Mouse (Mus musculus) midbrain, embryonic 16.5 days (tissue): ENCODE results near the gene Fbxl20. TPM values are rescaled to one million over a fixed set of nuclear protein-coding genes. Genes with fewer than 3 reads are reported as not detected.

ENCODE experiments used
- ATAC-seq: fragments of 200-750 bp; cut with Nextera tagmentation; 2 replicates; pipeline ENCODE4 v1.8.0; 2017; ENCODE audit warnings: moderate TSS enrichment
- H3K27ac ChIP-seq: fragments of 300-500 bp; sonication (generic); 2 replicates; pipeline ENCODE4 v1.5.1; 2014; ENCODE audit warnings: mild to moderate bottlenecking, low read length, mixed read lengths
- H3K27me3 ChIP-seq: fragments of 300-500 bp; sonication (generic); 2 replicates; pipeline ENCODE4 v1.6.1; 2014; ENCODE audit warnings: low read depth, low read length, mixed read lengths; ENCODE audit not compliant: control insufficient read depth, insufficient read depth
- H3K36me3 ChIP-seq: fragments of 300-500 bp; sonication (generic); 2 replicates; pipeline ENCODE4 v1.6.1; 2014; ENCODE audit warnings: mild to moderate bottlenecking, low read length, moderate library complexity, mixed read lengths; ENCODE audit not compliant: control insufficient read depth, insufficient read depth
- H3K4me1 ChIP-seq: fragments of 300-500 bp; sonication (generic); 2 replicates; pipeline ENCODE4 v1.6.1; 2014; ENCODE audit warnings: mild to moderate bottlenecking, low read length, mixed read lengths; ENCODE audit not compliant: control insufficient read depth, insufficient read depth
- H3K4me2 ChIP-seq: fragments of 300-500 bp; sonication (generic); 2 replicates; pipeline ENCODE4 v1.6.1; 2014; ENCODE audit warnings: mild to moderate bottlenecking, low read length, mixed read lengths
- H3K4me3 ChIP-seq: fragments of 300-500 bp; sonication (generic); 2 replicates; pipeline ENCODE4 v1.5.1; 2014; ENCODE audit warnings: low read depth, mild to moderate bottlenecking, low read length, moderate library complexity, mixed read lengths
- H3K9ac ChIP-seq: fragments of 300-500 bp; sonication (generic); 2 replicates; pipeline ENCODE4 v1.6.1; 2014; ENCODE audit warnings: low read depth, low read length, mixed read lengths
- H3K9me3 ChIP-seq: fragments of 300-500 bp; sonication (generic); replicated peaks from 2 replicates; pipeline ENCODE4 v1.6.1; 2014; ENCODE audit warnings: mild to moderate bottlenecking, low read length, mixed read lengths; ENCODE audit not compliant: control insufficient read depth, poor library complexity, severe bottlenecking
- WGBS: fragments of 180-500 bp; shearing (Covaris S2); extraction: QIAGEN DNeasy Blood & Tissue Kit; methylation state at CpG from one replicate; pipeline ENCODE4 v1.1.7; 2014; 5-methylcytosine and 5-hydroxymethylcytosine counted together
- polyA plus RNA-seq: library from polyadenylated mRNA; unstranded; fragments of >200 nt; fragmentation: Nextera tagmentation; extraction: Ambion mirVana; gene quantifications from 2 replicates; pipeline ENCODE4 v1.2.1, GENCODE M21; 2015

The Fbxl20 gene
- polyA plus RNA-seq, 1 experiment from 2014 or later, result 25.5 TPM

DNA sequence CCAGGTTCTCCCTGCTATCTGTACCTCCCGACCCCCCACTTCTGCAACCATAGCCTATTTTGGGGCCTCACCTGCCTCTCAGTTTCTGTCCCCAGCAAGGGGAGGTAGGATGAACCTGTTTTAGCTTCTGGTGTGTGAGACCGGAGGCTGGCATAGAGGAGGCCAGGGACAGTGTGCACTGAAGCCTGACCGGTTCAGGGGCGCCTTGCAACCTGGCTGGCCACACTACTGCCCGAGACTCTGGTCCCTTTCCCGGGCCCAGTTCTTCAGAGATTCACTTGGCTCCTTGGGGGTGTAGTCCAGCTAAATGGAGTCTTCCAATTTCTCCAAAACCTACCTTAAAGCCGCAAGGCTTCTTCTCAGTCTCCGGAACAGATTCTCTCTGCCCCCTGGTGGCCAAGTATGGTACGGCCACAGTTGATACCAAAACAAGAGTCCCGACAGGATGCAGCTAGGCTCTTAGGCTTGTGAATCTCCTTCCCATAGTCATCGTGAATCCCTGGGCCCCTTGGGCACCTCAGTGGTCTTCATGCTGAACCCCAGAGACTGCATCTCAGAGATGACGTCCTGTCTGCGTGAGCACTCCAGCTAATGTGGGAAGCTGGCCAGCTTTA, 74.9 kb downstream of the Fbxl20 start:
- H3K4me2 ChIP-seq, result peak overlapping the region; percentile 34; the same call in 1 of the 2 replicates
- H3K9ac ChIP-seq, result no peak overlapping the region; the same call in 1 of the 2 replicates

DNA sequence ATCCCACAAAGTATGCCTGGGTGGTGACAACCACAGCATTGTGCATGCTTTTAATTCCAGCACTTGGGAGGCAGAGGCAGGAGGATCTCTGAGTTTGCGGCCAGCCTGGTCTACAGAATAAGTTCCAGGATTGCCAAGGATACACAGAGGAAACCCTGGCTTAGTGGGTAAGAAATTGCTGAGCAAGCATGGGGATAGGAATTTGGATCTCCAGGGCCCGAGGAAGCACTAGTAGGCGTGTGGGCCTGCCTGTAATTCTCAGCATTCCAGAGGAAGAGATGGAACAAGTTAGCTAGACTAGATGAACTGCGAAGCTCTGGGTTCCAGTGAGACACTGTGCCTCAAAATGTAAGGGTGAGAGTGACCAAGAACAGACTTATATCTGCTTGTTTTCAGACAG, 76.8 kb downstream of the Fbxl20 start:
- no peak for ATAC-seq

More for the DNA sequence above, 74.9 kb downstream of the Fbxl20 start:
- H3K36me3 ChIP-seq, result no peaks in the 10 kb centered on the region
- H3K27me3 ChIP-seq, result no peaks in the 10 kb centered on the region
- H3K27ac ChIP-seq, result no peak overlapping the region
- H3K9me3 ChIP-seq, result no peaks in the 10 kb centered on the region
- 0 out of 2 replicates have a peak, but pooled peaks have one; percentile 32 for ATAC-seq
- H3K4me1 ChIP-seq, result no peaks in the 10 kb centered on the region; the same call in 1 of the 2 replicates
- WGBS, result 11% methylated on average over 13 of the region's 13 CpGs
- no peak overlapping the region for H3K4me3 ChIP-seq

DNA sequence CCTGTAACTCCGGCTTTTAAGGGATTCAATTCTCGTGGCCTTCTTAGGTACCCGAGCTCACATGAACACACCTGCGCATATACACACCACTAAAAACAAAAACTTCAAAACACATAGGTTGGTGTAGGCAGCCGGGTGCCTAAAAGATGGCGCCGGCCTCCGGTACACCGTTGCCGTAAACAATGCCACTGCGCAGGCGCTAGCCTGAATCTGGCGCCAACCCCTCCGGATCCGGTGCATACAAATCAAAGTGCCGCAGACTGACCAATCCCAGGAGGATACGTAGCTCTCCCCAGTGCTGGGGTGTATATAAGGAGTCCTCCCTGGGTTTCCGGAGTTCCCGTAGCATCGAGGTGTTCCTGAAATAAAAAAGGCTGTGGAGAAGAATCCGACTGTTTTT, 82.9 kb downstream of the Fbxl20 start:
- H3K9me3 ChIP-seq, result peaks cover 3% of the 10 kb centered on the region
- H3K4me1 ChIP-seq, result no peaks in the 10 kb centered on the region
- H3K4me2 ChIP-seq, result no peak overlapping the region
- H3K27me3 ChIP-seq, result no peaks in the 10 kb centered on the region
- ATAC-seq, result no peak
- H3K9ac ChIP-seq, result no peak overlapping the region
- no peak overlapping the region for H3K27ac ChIP-seq
- H3K36me3 ChIP-seq, result no peaks in the 10 kb centered on the region
- no peak overlapping the region for H3K4me3 ChIP-seq
- 94% methylated on average over 21 of the region's 21 CpGs for WGBS

More for the DNA sequence above, 76.8 kb downstream of the Fbxl20 start:
- H3K27me3 ChIP-seq, result no peaks in the 10 kb centered on the region
- H3K4me1 ChIP-seq, result no peaks in the 10 kb centered on the region; the same call in 1 of the 2 replicates
- H3K27ac ChIP-seq, result no peak overlapping the region
- H3K36me3 ChIP-seq, result no peaks in the 10 kb centered on the region
- 93% methylated on average over 4 of the region's 4 CpGs for WGBS
- H3K4me3 ChIP-seq, result no peak overlapping the region
- no peaks in the 10 kb centered on the region for H3K9me3 ChIP-seq
- no peak overlapping the region for H3K9ac ChIP-seq
- no peak overlapping the region for H3K4me2 ChIP-seq

DNA sequence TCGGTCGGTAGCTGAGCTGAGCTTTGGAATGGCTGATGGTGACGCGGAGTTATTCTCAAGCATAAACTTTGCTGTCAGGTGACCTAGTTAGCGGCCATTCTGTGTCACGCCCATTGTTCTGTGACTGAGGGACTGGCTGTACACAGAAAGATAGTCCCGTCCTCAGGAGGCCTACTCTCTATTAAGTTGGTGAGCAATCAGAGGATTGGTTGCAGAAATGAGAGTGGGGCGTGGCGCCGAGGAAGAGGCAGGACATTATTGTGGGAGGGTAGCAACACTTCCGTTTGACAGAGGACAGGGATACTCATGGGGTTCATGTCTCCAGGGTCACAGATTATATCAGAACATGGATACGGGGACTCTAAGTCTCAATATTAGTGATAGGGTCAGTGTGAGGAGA, 84.0 kb downstream of the Fbxl20 start:
- 92% methylated on average over 12 of the region's 12 CpGs for WGBS
- no peak for ATAC-seq
- no peaks in the 10 kb centered on the region for H3K36me3 ChIP-seq
- no peak overlapping the region for H3K9ac ChIP-seq
- H3K4me2 ChIP-seq, result no peak overlapping the region
- H3K4me1 ChIP-seq, result no peaks in the 10 kb centered on the region
- H3K4me3 ChIP-seq, result no peak overlapping the region
- H3K27ac ChIP-seq, result no peak overlapping the region
- H3K9me3 ChIP-seq, result peaks cover 3% of the 10 kb centered on the region
- H3K27me3 ChIP-seq, result no peaks in the 10 kb centered on the region

DNA sequence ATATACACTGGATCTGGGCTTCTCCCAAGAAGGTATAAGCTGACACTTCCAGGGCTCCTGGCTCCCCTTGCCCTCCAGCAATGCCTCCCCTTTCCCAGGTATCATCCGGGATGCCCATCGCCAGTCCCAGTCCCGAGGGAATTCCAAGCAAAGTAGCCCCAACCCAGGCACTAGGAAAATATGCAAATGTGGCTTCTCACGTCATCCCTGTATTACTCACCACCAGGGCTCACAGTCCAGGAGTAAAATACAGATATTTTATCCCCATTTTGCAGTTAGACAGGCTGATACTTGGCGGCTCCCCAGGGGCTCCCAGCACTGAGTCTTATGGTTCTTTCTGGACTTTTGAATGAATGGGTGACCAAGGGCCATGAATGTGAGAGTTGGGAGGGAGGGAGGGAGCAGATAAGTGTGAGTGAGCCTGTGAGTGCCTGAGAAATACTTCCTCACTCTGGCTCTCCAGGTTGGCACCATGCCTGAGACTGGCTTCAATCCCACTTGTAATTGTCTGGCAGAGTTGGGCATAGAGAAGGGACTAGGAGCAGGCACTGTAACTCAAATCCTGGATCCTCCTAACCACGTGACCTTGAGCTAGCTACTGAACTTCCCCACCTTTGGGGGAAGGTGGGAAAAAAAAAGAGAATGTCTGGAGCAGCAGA, 88.2 kb downstream of the Fbxl20 start:
- peaks cover 5% of the 10 kb centered on the region; the same call in 1 of the 2 replicates for H3K4me1 ChIP-seq
- no peaks in the 10 kb centered on the region for H3K9me3 ChIP-seq
- H3K36me3 ChIP-seq, result no peaks in the 10 kb centered on the region
- H3K9ac ChIP-seq, result no peak overlapping the region
- no peak overlapping the region for H3K27ac ChIP-seq
- 60% methylated on average over 6 of the region's 6 CpGs for WGBS
- H3K27me3 ChIP-seq, result no peaks in the 10 kb centered on the region
- ATAC-seq, result no peak
- H3K4me2 ChIP-seq, result no peak overlapping the region
- H3K4me3 ChIP-seq, result no peak overlapping the region

DNA sequence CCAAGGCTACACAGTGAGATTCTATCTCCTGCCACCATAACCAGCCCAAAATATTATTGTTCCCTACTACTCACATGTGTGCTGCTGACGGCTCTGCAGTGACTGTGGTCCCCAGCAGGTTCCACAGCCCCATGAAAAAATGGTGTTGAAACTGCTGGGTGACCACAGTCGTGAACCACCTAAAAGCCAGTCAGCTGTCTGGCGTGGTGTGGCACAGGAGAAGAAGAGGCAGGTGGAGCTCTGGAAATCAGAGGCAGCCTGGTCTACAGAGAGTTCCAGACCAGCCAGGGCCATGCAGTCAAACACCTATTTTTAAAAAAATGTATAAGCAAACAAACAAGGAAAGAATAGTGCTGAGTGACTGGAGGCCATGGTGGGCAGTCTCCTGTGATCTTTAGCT, 88.8 kb downstream of the Fbxl20 start:
- no peak overlapping the region for H3K4me3 ChIP-seq
- no peak overlapping the region for H3K9ac ChIP-seq
- no peak for ATAC-seq
- no peaks in the 10 kb centered on the region for H3K27me3 ChIP-seq
- no peak overlapping the region for H3K4me2 ChIP-seq
- no peaks in the 10 kb centered on the region for H3K36me3 ChIP-seq
- H3K4me1 ChIP-seq, result peaks cover 5% of the 10 kb centered on the region; the same call in 1 of the 2 replicates
- no peaks in the 10 kb centered on the region for H3K9me3 ChIP-seq
- no peak overlapping the region for H3K27ac ChIP-seq
- whole genome bisulfite sequencing, result 80% methylated on average over 3 of the region's 3 CpGs

DNA sequence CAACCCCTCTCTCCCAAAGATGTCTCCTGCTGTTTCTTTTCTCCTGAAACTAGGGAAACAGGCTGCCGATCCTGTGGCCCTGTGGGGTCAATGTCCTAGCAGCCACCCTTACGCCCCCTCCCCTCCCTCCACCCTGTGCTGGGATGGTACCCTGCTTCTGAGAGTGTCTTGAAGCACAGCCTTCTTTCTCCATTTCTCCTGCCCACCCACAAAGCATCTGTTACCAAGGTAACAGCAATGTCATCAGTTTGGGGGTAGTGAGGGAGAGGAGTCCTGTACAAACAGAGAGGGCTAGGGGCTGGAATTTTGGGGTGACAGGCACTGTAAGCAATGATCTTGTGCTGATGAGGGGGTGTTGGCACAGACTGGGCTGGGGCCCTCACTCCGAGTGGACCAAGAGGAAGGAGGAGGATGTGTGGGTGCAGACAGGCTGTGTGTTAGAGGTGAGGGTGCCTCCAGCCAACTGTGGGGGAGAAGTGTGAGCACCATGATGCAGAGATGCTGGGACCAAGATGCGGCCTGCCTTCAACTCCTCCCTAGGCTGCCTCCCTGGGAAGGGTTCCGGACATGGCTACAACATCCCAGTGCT, 90.0 kb downstream of the Fbxl20 start:
- WGBS, result 67% methylated on average over 5 of the region's 5 CpGs
- H3K4me3 ChIP-seq, result no peak overlapping the region
- no peak overlapping the region for H3K9ac ChIP-seq
- H3K9me3 ChIP-seq, result no peaks in the 10 kb centered on the region
- H3K27me3 ChIP-seq, result no peaks in the 10 kb centered on the region
- no peaks in the 10 kb centered on the region for H3K36me3 ChIP-seq
- no peak for ATAC-seq
- H3K27ac ChIP-seq, result no peak overlapping the region
- peaks cover 5% of the 10 kb centered on the region; the same call in 1 of the 2 replicates for H3K4me1 ChIP-seq
- no peak overlapping the region for H3K4me2 ChIP-seq

DNA sequence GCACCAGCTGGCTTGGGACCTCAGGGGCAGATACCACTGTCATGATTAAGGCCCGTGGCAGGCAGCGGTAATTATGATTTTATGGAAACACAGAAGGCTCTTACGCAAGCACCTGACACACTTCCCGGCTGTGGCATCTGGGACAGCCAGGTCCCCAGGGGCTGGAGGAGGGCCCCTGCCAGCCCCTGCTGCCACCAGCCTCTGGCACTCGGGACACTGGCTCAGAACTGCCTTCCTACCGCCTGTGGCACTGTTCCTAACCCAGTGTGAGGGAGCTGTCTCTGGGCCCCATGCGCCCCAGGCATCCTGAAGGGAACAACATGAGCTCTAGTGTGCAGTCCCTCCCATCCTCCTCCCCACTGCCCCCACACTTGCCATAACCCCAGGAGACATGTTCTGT, 90.5 kb downstream of the Fbxl20 start:
- H3K27ac ChIP-seq, result no peak overlapping the region
- H3K27me3 ChIP-seq, result no peaks in the 10 kb centered on the region
- H3K9ac ChIP-seq, result no peak overlapping the region
- peaks cover 5% of the 10 kb centered on the region; the same call in 1 of the 2 replicates for H3K4me1 ChIP-seq
- WGBS, result 44% methylated on average over 7 of the region's 7 CpGs
- no peaks in the 10 kb centered on the region for H3K9me3 ChIP-seq
- no peak overlapping the region for H3K4me2 ChIP-seq
- ATAC-seq, result no peak
- no peak overlapping the region for H3K4me3 ChIP-seq
- no peaks in the 10 kb centered on the region for H3K36me3 ChIP-seq

DNA sequence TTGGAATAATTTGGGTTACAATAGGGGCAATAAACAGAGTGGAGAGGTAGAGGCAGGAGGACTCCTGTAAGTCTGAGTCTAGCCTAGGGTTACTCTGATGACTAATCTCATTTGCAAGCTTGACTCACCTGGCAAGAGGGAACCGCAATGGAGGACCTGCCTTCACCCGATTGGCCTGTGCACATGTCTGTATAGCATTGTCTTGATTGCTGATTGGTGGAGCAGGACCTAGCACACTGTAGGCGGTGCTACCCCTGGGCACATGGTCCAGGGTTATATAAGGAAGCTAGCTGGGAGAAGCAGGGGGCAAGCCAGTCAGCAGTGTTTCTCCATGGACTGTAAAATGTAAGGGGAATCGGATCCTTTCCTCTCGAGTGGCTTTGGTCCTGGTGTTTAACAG, 92.2 kb downstream of the Fbxl20 start:
- no peak for ATAC-seq
- Histone ChIP-seq H3K36me3 (no peaks in the 10 kb centered on the region), H3K27me3 (0 out of 2 replicates have a peak, but pooled peaks cover under 1% of the 10 kb centered on the region), H3K4me2 (no peak overlapping the region), H3K9me3 (no peaks in the 10 kb centered on the region), H3K9ac (no peak overlapping the region), H3K4me3 (no peak overlapping the region), H3K4me1 (peaks cover 6% of the 10 kb centered on the region; the same call in 1 of the 2 replicates), H3K27ac (no peak overlapping the region)
- 87% methylated on average over 5 of the region's 5 CpGs for WGBS
